Mouse (Mus musculus) CH12.LX (cell line): ENCODE results near the gene Bcr.

Experiments used
- CHD1 ChIP-seq: IDR thresholded peaks from 2 replicates; pipeline ENCODE4 v1.6.1; 2012; ENCODE audit warnings: low read depth, low read length, improper control_type of control experiment, inconsistent platforms
- CHD2 ChIP-seq: IDR thresholded peaks from 2 replicates; pipeline ENCODE4 v1.6.1; 2011; ENCODE audit warnings: low read length, improper control_type of control experiment
- CTCF ChIP-seq, 2 experiments: IDR thresholded peaks in 1 of 2; conservative IDR thresholded peaks in 1 of 2; 2 replicates each; pipeline ENCODE4 v1.5.1; 2011 to 2012; ENCODE audit warnings: low read depth in 2 of 2, low read length in 2 of 2, improper control_type of control experiment in 1 of 2, inconsistent platforms in 1 of 2, mild to moderate bottlenecking in 1 of 2, moderate library complexity in 1 of 2
- E2F4 ChIP-seq: IDR thresholded peaks from 2 replicates; pipeline ENCODE4 v1.6.1; 2011; ENCODE audit warnings: low read depth, low read length, improper control_type of control experiment; ENCODE audit not compliant: insufficient replicate concordance
- EP300 ChIP-seq: IDR thresholded peaks from 2 replicates; pipeline ENCODE4 v1.6.1; 2011; ENCODE audit warnings: low read length, improper control_type of control experiment
- IRF4 ChIP-seq: IDR thresholded peaks from 2 replicates; pipeline ENCODE4 v1.6.1; 2014; ENCODE audit warnings: low read depth, mild to moderate bottlenecking, inconsistent platforms, low read length, improper control_type of control experiment
- JUND ChIP-seq: conservative IDR thresholded peaks from 2 replicates; pipeline ENCODE4 v1.6.1; 2011; ENCODE audit warnings: low read depth, low read length, improper control_type of control experiment
- MXI1 ChIP-seq: IDR thresholded peaks from 2 replicates; pipeline ENCODE4 v1.6.1; 2011; ENCODE audit warnings: mild to moderate bottlenecking, low read depth, low read length, improper control_type of control experiment
- MYC ChIP-seq: IDR thresholded peaks from 2 replicates; pipeline ENCODE4 v1.6.1; 2011; ENCODE audit warnings: low read depth, mild to moderate bottlenecking, improper control_type of control experiment, low read length
- NRF1 ChIP-seq: IDR thresholded peaks from 2 replicates; pipeline ENCODE4 v1.6.1; 2014; ENCODE audit warnings: low read depth, mild to moderate bottlenecking, inconsistent platforms, low read length, improper control_type of control experiment, moderate library complexity
- PAX5 ChIP-seq: IDR thresholded peaks from 2 replicates; pipeline ENCODE4 v1.6.1; 2012; ENCODE audit warnings: low read length, inconsistent platforms, mixed read lengths
- POLR2A ChIP-seq: IDR thresholded peaks from 2 replicates; pipeline ENCODE4 v1.6.1; 2011; ENCODE audit warnings: low read depth, mild to moderate bottlenecking, improper control_type of control experiment, low read length
- ZMIZ1 ChIP-seq: IDR thresholded peaks from 2 replicates; pipeline ENCODE4 v1.6.1; 2012; ENCODE audit warnings: low read depth, mild to moderate bottlenecking, inconsistent platforms, low read length, improper control_type of control experiment

- TF ChIP-seq CTCF (conservative IDR thresholded peaks at IDR 0.05 in 1 of 2, IDR thresholded peaks at IDR 0.05 in 1 of 2; ENCODE audit: low read depth in 2 of 2, low read length in 2 of 2) (no peak), EP300 (no peak), IRF4 (no peak), ZMIZ1 (no peak), NRF1 (no peak), JUND (no peak), E2F4 (no peak), POLR2A (no peak), CHD1 (no peak), MXI1 (no peak), PAX5 (no peak), CHD2 (no peak), MYC (no peak)
These were observed 56.6 kb downstream of the Bcr start for GRCm38 (mm10) chr10:75116842-75117457.
